Mouse (Mus musculus): ENCODE data around the gene Cldn7. TPM values are rescaled to one million over a fixed set of nuclear protein-coding genes. Genes with fewer than 3 reads are reported as not detected.
"Not testable (repeated sequence)": the region's sequence is repeated elsewhere in the genome, so short reads cannot be mapped to it uniquely, and the experiment has no call there.

The Cldn7 gene
- total RNA-seq (2021), result not detected
- long read RNA-seq, experiment 1, result 0 reads
- long read RNA-seq, experiment 2, result 0 reads

DNA sequence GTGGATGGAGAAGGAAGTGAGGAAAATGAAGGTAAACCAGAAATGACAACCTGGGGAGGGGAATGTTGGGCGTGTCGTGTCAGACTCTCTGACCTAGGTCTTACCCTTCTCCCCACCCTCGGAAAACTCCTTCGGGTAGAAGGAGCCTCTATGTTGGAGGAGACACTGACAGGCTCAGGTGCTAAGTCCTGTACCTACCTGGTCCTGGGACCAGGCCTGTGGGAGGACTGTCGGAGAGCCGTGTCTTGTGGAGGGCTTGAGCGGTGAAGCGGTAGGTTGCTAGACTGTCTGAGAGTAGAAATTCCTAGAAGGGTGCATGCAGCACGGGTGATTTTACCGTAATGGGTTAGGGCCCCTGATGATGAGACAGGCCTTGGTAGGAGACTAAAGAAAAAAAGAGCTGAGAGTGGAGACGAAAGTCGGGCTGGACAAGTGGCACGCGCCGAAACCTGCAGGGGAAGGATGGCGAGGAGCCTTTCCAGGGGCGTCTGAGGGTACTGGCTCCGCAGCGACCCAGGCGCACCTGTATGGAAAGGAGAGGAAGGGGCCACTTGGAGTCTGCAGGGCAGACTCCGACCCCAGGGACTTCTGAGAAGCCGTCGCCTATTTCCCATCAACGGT is at the start of gene Cldn7:
Gene Cldn7 (plus strand): TSS at position 130 of the 621 bp plus-strand sequence.
- H3K4me3 ChIP-seq, result peak within 1 kb of the TSS; percentile 40
- TF ChIP-seq CTCF (IDR thresholded peaks at IDR 0.05), result no peak
- intact Hi-C loops (cut with DNase I), result no loop called here
- no peak within 1 kb of the TSS for H3K27ac ChIP-seq
- DNase-seq, result no peak

DNA sequence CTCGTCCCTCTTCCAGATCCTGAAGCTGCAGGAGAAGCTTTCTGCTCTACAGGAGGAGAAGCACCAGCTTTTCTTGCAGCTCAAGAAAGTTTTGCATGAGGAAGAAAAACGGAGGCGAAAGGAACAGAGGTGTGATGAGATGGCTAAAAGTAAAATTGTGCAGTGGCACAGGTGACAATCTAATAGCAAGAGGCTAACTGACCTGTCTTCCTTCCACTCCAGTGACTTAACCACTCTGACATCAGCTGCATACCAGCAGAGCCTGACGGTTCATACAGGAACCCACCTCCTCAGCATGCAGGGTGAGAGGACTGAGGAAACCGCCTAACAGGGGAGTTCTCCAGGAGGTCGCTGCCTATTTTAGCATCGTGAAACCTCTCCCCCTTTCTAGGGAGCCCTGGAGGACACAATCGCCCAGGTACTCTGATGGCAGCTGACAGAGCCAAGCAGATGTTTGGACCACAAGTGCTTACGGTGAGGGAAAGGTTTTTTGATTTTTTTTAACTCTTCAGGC is 49.6 kb upstream of the Cldn7 start:
- TF ChIP-seq CTCF (IDR thresholded peaks at IDR 0.05), result no peak
- Histone ChIP-seq H3K27ac (peak overlapping the region; percentile 98; the same call in 1 of the 2 replicates), H3K4me3 (peak overlapping the region; percentile 84)
- no peak for DNase-seq
- intact Hi-C loops (cut with DNase I), result loop anchor here (10.0 kb wide), 1 partner anchor 810 kb away; no protein-coding TSS in a partner anchor

DNA sequence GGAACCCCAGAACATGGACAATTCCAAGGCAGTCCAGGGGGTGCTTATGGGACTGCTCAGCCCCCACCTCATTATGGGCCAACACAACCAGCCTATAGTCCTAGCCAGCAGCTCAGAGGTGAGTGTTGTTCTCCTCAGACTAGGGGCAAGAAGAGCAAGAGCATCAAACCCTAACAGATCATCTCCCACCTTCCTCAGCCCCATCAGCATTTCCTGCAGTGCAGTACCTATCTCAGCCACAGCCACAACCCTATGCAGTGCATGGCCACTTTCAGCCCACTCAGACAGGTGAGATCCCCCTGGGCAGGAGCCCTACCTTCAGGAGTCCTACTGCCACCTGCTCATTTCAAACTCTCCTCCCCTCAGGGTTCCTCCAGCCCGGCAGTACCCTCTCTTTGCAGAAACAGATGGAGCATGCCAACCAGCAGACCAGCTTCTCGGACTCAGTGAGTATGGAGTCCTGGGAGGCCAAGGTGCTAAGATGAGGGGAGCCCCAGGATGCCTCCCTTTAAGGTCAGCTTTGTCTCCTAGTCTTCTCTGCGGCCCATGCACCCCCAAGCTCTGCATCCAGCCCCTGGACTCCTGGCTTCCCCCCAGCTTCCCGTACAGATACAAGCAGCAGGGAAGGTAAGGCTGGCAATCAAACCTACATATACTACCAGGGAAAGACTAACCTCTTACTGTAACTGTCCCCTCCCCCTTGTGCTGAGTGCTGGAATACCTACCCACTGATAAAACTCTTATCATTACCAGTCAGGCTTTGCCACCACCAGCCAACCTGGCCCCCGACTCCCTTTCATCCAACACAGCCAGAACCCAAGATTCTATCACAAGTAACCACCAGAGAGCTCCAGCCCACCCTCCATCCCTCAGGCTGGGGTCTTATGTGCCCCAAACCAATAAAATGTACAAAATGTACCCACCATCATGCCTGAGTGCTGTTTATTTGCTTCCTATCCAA is 48.6 kb upstream of the Cldn7 start:
- DNase-seq, result no peak
- Histone ChIP-seq H3K27ac (no peak overlapping the region; the same call in 1 of the 2 replicates), H3K4me3 (peak overlapping the region; percentile 84)
- no peak for TF ChIP-seq CTCF (IDR thresholded peaks at IDR 0.05)
- intact Hi-C loops (cut with DNase I), result loop anchor here (10.0 kb wide), 1 partner anchor 811 kb away; no protein-coding TSS in a partner anchor

DNA sequence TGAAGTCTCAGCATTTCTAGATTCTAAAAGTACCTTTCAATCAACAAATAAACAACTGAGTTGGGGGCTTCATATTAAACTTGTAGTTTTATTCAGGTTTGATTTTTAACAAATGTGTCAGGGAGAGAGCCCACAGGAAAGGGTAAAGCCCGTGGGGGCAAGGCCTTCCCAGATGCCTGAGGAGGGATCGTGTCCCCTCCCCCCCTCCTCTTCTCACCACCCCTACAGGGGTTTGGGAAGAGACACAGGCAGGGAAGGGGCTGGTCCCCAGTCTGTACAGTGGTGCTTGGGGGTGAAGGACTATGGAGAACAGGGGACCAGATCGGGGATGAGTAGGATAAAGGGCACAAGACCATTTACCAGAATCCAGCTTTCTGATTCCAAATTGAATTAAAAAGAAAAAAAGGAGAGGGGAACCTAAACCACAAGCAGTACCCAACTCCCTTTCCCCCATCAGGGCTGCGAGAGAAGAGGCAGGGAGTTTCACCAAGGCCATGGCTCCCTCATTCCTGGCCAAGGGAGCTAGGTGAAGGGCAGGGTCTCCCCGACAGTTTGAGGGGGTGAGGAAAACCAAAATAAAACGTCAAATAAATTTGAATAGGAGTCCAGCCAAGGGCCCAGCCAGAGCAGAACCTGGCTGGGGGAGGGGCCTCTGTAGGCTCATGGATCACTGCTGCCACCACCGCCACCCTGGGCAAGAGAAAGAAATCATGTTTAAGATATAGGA is 47.8 kb upstream of the Cldn7 start:
- intact Hi-C loops (cut with DNase I), result loop anchor here (10.0 kb wide), 1 partner anchor 812 kb away; no protein-coding TSS in a partner anchor
- H3K4me3 ChIP-seq, H3K27ac ChIP-seq, DNase-seq: not testable (repeated sequence)

DNA sequence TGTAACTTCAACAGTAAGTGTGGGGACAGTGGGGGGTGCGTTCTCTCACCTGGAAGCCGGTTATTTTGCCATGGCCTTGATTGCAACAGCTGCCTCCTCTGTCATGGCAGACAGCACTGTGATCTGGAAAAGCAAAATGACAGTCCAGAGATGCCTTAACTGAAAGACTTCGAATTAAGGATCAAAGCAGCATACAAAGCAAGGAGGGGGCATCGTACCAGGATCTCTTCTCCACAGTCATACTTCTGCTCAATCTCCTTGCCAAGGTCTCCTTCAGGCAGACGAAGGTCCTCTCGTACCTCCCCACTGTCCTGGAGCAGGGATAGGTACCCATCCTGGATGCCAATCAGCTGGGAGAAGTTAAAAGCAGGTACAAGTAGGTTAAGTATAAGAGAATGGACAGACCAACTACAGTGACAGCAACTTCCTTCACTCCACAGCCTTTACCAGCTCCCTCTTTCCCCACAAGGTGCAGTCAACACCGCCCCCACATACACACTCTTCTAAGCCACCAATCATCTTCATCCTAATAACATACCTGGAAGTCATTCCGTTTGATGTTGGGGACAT is 47.1 kb upstream of the Cldn7 start:
- Histone ChIP-seq H3K4me3 (no peak overlapping the region), H3K27ac (no peak overlapping the region)
- intact Hi-C loops (cut with DNase I), result loop anchor here (10.0 kb wide), 1 partner anchor 813 kb away; no protein-coding TSS in a partner anchor
- DNase-seq, result peak; percentile 14
- TF ChIP-seq CTCF (IDR thresholded peaks at IDR 0.05), result no peak

DNA sequence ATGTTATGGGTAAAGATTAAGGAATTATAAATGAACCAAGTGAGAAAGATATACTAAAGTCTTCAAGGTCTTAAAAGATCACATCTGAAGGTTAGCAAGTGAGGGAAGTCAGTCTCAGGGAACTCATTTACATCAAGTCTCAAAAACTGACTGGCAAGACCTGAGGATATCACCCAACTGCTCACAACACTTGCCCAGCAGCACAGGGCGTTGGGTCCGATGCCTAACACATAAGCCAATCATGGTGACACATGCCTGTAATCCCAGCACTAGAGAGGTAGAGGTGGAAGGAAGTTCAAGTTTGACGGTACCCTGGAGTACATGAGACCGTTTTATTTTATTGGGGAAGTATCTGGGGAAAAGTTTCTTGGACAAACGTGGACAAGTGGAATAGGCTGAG is 46.5 kb upstream of the Cldn7 start:
- peak overlapping the region; percentile 97; the same call in 1 of the 2 replicates for H3K4me3 ChIP-seq
- TF ChIP-seq CTCF (IDR thresholded peaks at IDR 0.05), result no peak
- H3K27ac ChIP-seq, result 0 out of 2 replicates have a peak overlapping the region, but pooled peaks have one; percentile 96
- intact Hi-C loops (cut with DNase I), result loop anchor here (10.0 kb wide), 1 partner anchor 813 kb away; no protein-coding TSS in a partner anchor
- no peak for DNase-seq

DNA sequence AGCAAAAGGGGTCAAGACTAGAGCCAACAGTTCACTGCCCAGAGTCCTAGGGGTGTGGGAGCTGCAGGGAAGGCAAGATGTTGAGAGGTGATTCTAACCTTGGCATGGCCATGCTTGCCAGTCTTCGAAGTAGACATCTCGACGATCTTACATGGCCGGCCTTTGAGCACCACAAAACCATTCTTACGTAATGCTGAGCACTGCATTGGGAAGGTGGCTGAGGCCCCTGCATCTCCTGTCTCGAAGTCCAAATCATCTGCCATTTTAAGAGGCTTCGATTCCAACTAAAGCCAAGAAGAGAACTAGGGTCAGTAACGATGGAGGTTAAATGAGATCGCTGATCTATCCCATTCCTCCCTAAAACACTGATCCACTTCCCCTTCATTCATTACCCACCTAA is 45.5 kb upstream of the Cldn7 start:
- no peak for TF ChIP-seq CTCF (IDR thresholded peaks at IDR 0.05)
- intact Hi-C loops (cut with DNase I), result loop anchor here (10.0 kb wide), 1 partner anchor 814 kb away; no protein-coding TSS in a partner anchor
- H3K27ac ChIP-seq, result peak overlapping the region; percentile 96
- peak; percentile 19 for DNase-seq
- peak overlapping the region; percentile 97 for H3K4me3 ChIP-seq

DNA sequence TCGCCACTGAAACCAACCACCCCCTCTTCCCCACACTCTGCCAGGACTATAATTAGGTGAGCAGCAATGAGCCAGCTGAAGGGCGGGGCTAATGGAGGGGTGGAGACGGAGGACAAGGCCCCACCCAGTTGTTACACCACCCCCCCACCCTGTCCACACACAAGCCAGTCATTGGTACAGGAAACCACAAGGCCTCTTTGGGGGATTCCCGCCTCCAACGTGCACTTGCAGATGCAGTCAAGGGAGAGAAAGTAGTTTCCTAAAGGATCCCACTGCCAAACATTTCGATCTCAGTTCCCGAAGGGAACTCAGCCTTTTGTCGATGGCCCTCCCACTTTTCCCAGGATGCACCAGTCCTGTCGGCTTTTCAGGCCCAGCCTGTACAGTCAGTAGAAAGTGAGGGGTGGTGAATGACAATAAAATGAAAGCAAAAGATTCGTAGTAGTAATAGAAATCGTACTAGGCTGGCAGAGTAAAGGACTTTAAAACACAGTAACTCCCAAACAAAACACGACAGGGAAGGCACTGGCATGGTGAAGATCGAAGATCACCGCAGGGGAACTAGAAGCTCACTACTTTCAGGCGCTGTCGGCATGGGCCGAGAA is 44.8 kb upstream of the Cldn7 start:
- peak overlapping the region; percentile 97 for H3K4me3 ChIP-seq
- DNase-seq, result peak; percentile 92
- no peak for TF ChIP-seq CTCF (IDR thresholded peaks at IDR 0.05)
- H3K27ac ChIP-seq, result peak overlapping the region; percentile 96
- intact Hi-C loops (cut with DNase I), result loop anchor here (10.0 kb wide), 1 partner anchor 815 kb away; no protein-coding TSS in a partner anchor

DNA sequence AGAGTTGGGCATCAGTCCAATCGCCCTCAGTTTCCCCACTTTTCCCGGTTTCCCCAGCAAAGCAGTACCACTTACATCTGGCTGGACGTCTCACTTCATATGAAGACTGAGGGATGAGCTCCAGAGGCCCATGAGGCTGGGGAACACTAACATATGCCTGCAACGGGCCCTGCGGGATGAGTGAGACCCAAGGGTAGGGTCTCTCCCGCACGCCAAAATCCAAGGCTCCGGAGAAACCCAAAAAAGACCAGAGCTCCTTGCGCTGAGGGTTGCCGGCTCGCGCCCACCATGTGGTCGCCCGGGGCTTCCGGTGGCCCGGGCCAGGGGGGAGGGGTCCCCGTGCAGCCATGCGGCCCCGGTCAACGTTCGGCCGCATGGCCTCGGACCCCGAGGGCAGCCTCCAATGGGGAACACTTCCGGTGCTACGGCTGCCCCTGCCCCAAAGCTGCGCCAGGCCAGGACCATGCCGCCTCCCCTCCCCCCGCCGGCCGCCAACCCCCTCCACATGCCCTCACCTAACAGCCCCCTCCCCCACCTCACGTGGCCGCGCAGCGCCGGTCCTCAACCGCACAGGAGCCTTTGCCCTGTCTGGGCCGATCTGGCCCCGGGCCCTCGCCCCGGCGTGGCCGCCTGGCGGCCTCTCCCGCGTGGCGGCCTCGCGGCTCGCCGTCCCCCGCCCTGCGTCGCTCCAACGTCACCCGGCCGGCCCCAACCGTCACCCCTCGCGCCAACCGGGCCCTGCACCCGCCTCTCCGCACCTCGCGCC is 44.1 kb upstream of the Cldn7 start:
- Histone ChIP-seq H3K27ac (peak overlapping the region; percentile 96), H3K4me3 (peak overlapping the region; percentile 97)
- TF ChIP-seq CTCF (IDR thresholded peaks at IDR 0.05), result no peak
- peak; percentile 84 for DNase-seq
- intact Hi-C loops (cut with DNase I), result no loop called here

DNA sequence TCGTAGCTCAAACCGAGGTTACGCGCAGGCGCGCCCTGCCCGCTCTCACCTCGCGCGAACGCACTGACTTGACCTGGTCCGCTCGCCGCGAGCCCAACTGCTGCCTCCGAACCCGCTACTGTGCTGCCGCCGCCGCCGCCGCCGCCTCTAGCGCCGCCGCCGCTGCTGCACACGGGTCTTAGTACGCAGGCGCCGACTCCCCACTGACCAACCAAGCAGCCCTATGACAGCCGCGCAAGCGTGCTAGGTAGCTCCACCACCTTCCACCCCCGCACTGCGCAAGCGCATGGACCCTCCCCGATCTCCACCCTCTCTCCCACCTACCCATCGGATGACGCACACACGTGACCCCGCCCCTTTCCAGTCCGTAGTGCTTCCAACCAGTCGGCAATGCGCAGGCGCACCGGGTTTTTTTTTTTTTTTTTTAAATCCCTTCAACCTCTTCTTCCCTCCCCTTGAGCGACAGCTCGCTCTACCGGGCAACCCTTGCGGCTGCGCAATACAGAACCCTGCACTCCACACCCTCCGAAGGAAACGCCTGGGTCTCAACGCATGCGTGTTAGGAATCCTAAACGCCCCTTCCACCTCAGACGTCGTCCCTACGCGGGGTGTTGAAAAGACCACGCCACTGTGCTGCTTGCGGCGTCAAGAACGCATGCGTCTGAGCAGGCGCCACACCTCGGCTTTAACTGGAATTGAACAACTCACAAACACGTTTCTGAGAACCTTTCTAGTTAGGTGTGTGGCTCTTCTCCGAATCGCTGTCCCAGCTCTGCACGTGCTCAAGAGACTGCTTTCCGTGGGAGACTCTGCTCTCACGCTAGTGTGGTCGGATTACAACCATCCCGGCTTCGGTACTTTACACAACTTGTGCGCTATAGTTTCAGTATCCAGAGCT is 43.2 kb upstream of the Cldn7 start, which contains the start of gene Eif5a:
Gene Eif5a (minus strand): TSS at position 845 of the 898 bp plus-strand sequence.
- TF ChIP-seq CTCF (IDR thresholded peaks at IDR 0.05), result peak; percentile 61
- DNase-seq, result peak; percentile 100
- Histone ChIP-seq H3K4me3 (peak within 1 kb of the TSS; percentile 97), H3K27ac (peak within 1 kb of the TSS; percentile 96)
- intact Hi-C loops (cut with DNase I), result no loop called here
